Mouse (Mus musculus): ENCODE measurements around the gene Matn3. TPM values are rescaled to one million over a fixed set of nuclear protein-coding genes. Genes with fewer than 3 reads are reported as not detected.
A peak's percentile ranks its signal among the peaks of the same experiment; 100 is the strongest.
"Not testable (repeated sequence)": the region's sequence is repeated elsewhere in the genome, so short reads cannot be mapped to it uniquely, and the experiment has no call there.

Gene Matn3
- polyA plus RNA-seq, 1 experiment = not detected

- H3K36me3 ChIP-seq (ENCODE audit: control insufficient read depth, insufficient read depth, low read length) = peaks cover 47% of the 10 kb centered on the region
- WGBS = 70% methylated on average over 4 of the region's 4 CpGs
- peak; percentile 10; the same call in 1 of the 2 replicates for TF ChIP-seq CTCF (IDR thresholded peaks at IDR 0.05; ENCODE audit: extremely low read depth, insufficient read length, insufficient replicate concordance, low read depth, low read length)
Measured at GRCm38 (mm10) chr12:8936210-8936609, 11.5 kb upstream of the Matn3 start.

DNA sequence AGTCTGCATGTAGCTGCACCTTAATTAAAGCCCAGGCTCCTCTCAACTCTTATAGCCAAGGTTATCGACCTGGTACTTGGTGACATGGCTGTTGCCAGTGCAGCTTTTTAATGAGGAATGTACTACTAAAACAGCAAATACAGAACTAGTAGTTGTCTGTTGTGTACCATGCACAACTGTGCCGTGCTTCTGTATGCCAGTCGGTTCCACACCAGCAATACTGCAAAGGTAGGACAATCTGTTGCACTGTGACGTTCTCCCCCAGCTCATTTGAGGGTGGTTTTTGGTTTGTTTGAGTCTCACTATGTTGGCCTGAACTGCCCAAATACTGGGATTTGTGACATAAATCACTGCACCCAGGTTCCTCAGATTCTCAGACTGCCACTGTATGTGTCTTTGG is 8.2 kb upstream of the Matn3 start:
- no peak overlapping the region for H3K27ac ChIP-seq (ENCODE audit: insufficient read depth, low read depth, low read length)
- H3K36me3 ChIP-seq (ENCODE audit: control insufficient read depth, insufficient read depth, low read length) = peaks cover 37% of the 10 kb centered on the region
- TF ChIP-seq POLR2A (IDR thresholded peaks at IDR 0.05; ENCODE audit: low read depth, low read length) (no peak), CTCF (IDR thresholded peaks at IDR 0.05; ENCODE audit: extremely low read depth, insufficient read length, insufficient replicate concordance, low read depth, low read length) (no peak)
- no peaks in the 10 kb centered on the region for H3K27me3 ChIP-seq (ENCODE audit: control insufficient read depth, insufficient read depth, low read length)
- no peaks in the 10 kb centered on the region for H3K4me1 ChIP-seq (ENCODE audit: control insufficient read depth, insufficient read depth, insufficient read length, low read length)
- 90% methylated on average over 4 of the region's 4 CpGs for WGBS
- H3K4me3 ChIP-seq (ENCODE audit: low read depth, low read length) = no peak overlapping the region

More at GRCm38 (mm10) chr12:8936210-8936609, 11.5 kb upstream of the Matn3 start:
- not testable (repeated sequence) for H3K27ac ChIP-seq (ENCODE audit: insufficient read depth, low read depth, low read length); H3K4me3 ChIP-seq (ENCODE audit: low read depth, low read length); H3K4me1 ChIP-seq (ENCODE audit: control insufficient read depth, insufficient read depth, insufficient read length, low read length); H3K27me3 ChIP-seq (ENCODE audit: control insufficient read depth, insufficient read depth, low read length)

DNA sequence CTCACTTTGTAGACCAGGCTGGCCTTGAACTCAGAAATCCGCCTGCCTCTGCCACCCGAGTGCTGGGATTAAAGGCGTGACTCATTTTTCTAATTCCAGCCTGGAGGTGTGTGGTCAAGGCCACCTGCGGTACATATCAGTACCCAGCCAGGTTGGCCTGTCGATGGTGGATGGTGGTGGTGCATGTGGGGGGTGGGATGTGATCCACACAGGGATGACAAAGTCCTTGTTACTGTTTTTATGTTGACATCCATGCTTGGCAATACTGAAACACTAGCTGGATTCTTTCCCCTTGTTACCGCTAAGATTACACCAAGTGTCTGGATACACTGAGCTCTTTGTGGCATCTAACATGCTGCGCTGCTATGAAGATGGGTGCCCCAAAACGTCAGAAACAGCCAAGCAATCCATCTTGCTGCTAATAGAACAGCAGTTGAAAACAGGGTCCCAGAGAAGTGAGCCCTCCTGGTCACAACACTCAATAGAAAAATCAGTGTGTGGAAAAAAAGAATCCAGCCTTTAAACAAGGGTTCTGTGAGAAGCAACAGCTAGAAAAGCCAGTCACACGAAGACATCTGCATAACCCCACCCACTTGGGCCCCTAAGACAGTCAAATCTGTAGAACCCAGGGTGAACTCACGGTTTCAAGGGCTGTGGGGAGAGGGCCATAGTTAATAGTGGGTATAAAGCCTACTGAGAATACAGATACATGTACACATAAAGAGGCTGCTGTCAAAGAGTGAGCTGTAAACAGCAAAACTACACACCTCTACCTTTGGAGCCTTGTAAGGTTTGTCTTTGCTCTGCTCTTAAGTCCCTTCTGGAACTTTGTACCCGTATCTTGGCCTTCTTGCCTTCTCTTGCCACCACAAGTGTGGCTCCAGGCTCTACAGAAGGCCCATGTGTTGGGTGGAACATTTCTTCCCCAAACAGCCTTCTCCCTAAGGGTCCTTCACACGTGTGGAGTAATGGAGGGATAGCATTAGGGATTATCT is 7.4 kb upstream of the Matn3 start:
- no peak for TF ChIP-seq POLR2A (IDR thresholded peaks at IDR 0.05; ENCODE audit: low read depth, low read length)
- TF ChIP-seq CTCF (IDR thresholded peaks at IDR 0.05; ENCODE audit: extremely low read depth, insufficient read length, insufficient replicate concordance, low read depth, low read length) = no peak
- no peak overlapping the region for H3K4me3 ChIP-seq (ENCODE audit: low read depth, low read length)
- 64% methylated on average over 12 of the region's 12 CpGs for whole genome bisulfite sequencing
- H3K4me1 ChIP-seq (ENCODE audit: control insufficient read depth, insufficient read depth, insufficient read length, low read length) = no peaks in the 10 kb centered on the region
- peaks cover 34% of the 10 kb centered on the region for H3K36me3 ChIP-seq (ENCODE audit: control insufficient read depth, insufficient read depth, low read length)
- no peaks in the 10 kb centered on the region for H3K27me3 ChIP-seq (ENCODE audit: control insufficient read depth, insufficient read depth, low read length)
- H3K27ac ChIP-seq (ENCODE audit: insufficient read depth, low read depth, low read length) = no peak overlapping the region

DNA sequence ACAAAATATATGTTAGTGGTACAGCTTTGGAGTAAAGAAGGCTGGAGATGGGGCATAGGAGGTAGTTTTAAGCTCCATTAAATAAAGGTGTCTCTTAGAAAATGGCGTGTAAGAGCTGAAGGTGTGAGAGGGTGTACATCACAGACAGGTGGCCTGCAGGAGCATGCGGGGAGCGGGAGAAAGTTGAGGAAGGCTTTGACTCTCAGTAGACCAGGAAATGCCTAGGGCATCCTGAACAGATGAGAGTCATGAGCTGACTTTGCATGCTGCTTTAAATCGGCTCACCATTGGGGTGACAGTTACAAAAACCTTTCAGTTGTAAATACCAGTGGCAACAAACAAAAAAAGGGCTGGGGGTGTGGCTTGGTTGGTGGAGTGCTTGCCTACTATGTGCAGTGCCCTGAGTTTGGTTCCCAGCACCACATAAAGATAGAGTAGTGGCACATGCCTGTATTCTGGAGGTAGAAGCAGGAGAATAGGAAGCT is 6.6 kb upstream of the Matn3 start:
- no peak overlapping the region for H3K4me3 ChIP-seq (ENCODE audit: low read depth, low read length)
- no peak overlapping the region for H3K27ac ChIP-seq (ENCODE audit: insufficient read depth, low read depth, low read length)
- WGBS = 69% methylated on average over 4 of the region's 4 CpGs
- peaks cover 26% of the 10 kb centered on the region for H3K36me3 ChIP-seq (ENCODE audit: control insufficient read depth, insufficient read depth, low read length)
- no peaks in the 10 kb centered on the region for H3K4me1 ChIP-seq (ENCODE audit: control insufficient read depth, insufficient read depth, insufficient read length, low read length)
- no peaks in the 10 kb centered on the region for H3K27me3 ChIP-seq (ENCODE audit: control insufficient read depth, insufficient read depth, low read length)
- no peak for TF ChIP-seq CTCF (IDR thresholded peaks at IDR 0.05; ENCODE audit: extremely low read depth, insufficient read length, insufficient replicate concordance, low read depth, low read length)
- TF ChIP-seq POLR2A (IDR thresholded peaks at IDR 0.05; ENCODE audit: low read depth, low read length) = no peak

GRCm38 (mm10) chr12:8941699-8942392 is 5.9 kb upstream of the Matn3 start:
- H3K27ac ChIP-seq (ENCODE audit: insufficient read depth, low read depth, low read length) = no peak overlapping the region
- no peaks in the 10 kb centered on the region for H3K4me1 ChIP-seq (ENCODE audit: control insufficient read depth, insufficient read depth, insufficient read length, low read length)
- WGBS = 41% methylated on average over 4 of the region's 4 CpGs
- TF ChIP-seq POLR2A (IDR thresholded peaks at IDR 0.05; ENCODE audit: low read depth, low read length) (no peak), CTCF (IDR thresholded peaks at IDR 0.05; ENCODE audit: extremely low read depth, insufficient read length, insufficient replicate concordance, low read depth, low read length) (no peak)
- peaks cover 20% of the 10 kb centered on the region for H3K36me3 ChIP-seq (ENCODE audit: control insufficient read depth, insufficient read depth, low read length)
- no peak overlapping the region for H3K4me3 ChIP-seq (ENCODE audit: low read depth, low read length)
- no peaks in the 10 kb centered on the region for H3K27me3 ChIP-seq (ENCODE audit: control insufficient read depth, insufficient read depth, low read length)

DNA sequence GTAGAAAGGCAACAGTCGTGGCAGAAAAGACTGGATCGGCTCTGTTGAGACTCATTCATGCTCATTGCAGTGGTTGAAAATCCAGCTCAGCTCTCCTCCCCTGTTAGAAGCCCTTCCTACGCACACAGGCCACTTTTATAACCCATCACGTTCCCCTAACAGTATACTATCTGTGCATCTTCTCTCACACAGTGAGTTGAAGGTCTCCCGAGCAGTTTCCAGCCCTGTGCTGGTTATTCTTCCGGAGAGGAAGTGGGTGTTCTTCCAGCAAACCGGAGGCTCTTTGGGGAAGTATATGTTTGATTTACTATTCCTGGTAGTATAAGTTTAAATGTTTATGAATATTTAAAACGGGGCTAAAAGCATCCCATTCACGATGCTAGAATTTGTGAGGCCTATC is 566 bp upstream of the Matn3 start:
- 50% methylated on average over 9 of the region's 9 CpGs for WGBS
- TF ChIP-seq CTCF (IDR thresholded peaks at IDR 0.05; ENCODE audit: extremely low read depth, insufficient read length, insufficient replicate concordance, low read depth, low read length) (no peak), POLR2A (IDR thresholded peaks at IDR 0.05; ENCODE audit: low read depth, low read length) (no peak)
- H3K36me3 ChIP-seq (ENCODE audit: control insufficient read depth, insufficient read depth, low read length) = no peaks in the 10 kb centered on the region
- peaks cover 5% of the 10 kb centered on the region for H3K4me1 ChIP-seq (ENCODE audit: control insufficient read depth, insufficient read depth, insufficient read length, low read length)
- no peak overlapping the region for H3K4me3 ChIP-seq (ENCODE audit: low read depth, low read length)
- peaks cover 4% of the 10 kb centered on the region for H3K27me3 ChIP-seq (ENCODE audit: control insufficient read depth, insufficient read depth, low read length)
- H3K27ac ChIP-seq (ENCODE audit: insufficient read depth, low read depth, low read length) = no peak overlapping the region

GRCm38 (mm10) chr12:8953136-8953535 is 5.4 kb downstream of the Matn3 start:
- no peak for TF ChIP-seq CTCF (IDR thresholded peaks at IDR 0.05; ENCODE audit: extremely low read depth, insufficient read length, insufficient replicate concordance, low read depth, low read length)
- no peak for TF ChIP-seq POLR2A (IDR thresholded peaks at IDR 0.05; ENCODE audit: low read depth, low read length)
- 88% methylated on average over 10 of the region's 10 CpGs for WGBS
- no peaks in the 10 kb centered on the region for H3K4me1 ChIP-seq (ENCODE audit: control insufficient read depth, insufficient read depth, insufficient read length, low read length)

More at GRCm38 (mm10) chr12:8953136-8953535, 5.4 kb downstream of the Matn3 start:
- no peak overlapping the region for H3K27ac ChIP-seq (ENCODE audit: insufficient read depth, low read depth, low read length)
- H3K36me3 ChIP-seq (ENCODE audit: control insufficient read depth, insufficient read depth, low read length) = no peaks in the 10 kb centered on the region
- no peak overlapping the region for H3K4me3 ChIP-seq (ENCODE audit: low read depth, low read length)
- H3K27me3 ChIP-seq (ENCODE audit: control insufficient read depth, insufficient read depth, low read length) = peaks cover 4% of the 10 kb centered on the region

Data from small intestine, adult 2 months (tissue).